Mouse (Mus musculus): ENCODE results near the gene Rpl29.

Gene Rpl29

DNA sequence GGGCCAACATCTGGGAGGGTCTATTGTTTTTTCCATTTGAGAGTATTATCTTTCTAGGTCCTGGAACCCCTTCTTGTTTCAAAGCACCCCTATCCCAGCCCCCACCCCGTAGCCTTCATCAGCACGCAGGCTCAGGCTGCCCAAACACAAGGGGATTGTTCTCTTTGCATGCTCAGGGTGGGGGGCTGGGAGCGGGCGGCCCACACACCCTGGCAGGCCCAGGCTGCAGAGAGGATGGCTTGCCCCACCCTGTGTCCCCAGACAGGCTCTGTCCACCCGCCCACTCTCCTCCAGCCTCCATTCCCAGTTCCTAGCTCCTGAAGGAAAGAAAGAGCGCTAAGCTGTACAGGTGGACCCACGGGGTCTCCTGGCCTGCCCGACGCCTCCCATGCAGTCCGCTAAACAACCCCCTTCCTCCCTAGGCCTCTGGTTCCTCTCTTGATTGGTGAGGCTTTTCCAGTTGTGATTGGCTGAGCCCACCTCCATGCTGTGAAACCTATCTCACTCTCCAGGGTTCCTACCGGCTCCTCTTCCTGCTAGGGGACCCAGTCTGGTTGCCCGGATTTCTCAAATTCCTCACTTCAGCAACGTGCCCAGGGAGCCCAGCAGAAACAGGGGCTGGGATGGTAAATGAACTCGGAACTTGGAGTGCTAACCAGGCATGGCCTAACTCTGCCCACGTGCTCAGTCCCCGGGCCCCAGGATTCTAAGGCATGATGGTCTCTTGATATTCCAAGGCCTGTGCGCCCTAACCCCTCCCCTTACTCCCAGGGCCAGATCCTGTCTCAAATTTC, 25.8 kb downstream of the Rpl29 start:
- DNase-seq (ENCODE audit: low read depth, low spot score) = no peak

DNA sequence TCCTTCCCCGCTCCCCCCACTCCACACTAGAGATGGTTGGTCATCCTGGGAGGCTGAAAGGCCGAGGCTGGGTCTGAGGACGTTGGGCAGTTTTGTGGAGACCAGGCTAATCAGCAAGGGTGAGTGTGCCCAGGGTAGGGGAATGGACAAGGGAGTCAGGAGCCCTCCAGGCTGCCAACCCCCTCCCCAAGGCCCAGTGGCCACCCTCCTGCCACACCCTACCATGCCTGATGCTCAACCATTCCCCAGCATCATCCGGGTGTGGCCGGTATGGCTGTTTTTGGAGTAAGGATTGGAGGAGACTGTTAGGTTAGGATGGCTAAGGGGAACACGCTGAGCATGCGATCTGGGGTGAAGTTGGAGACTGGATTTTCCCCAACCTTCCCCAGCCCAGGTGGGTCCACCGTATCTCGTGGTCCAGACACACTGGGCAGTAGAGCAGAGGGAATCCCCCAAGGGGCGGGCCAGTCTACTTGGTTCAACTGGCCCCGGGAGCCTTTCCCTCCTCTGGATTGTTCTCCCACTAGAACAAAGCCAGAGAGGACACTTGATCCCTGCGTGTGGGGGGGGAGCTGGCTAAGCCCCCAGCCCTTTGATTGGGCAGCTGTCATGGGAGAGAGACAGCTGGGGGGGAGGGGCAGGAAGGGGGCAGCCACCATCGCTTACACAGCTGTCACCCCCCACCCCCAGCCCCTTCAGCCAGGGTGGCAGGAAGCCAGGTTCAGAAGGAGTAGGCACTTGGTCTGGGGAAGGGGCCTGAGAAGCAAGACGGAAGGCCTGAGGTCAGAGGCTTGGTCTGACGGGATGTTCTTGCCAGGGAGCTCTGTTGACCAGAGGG, 27.3 kb downstream of the Rpl29 start:
- DNase-seq (ENCODE audit: low read depth, low spot score) = no peak

DNA sequence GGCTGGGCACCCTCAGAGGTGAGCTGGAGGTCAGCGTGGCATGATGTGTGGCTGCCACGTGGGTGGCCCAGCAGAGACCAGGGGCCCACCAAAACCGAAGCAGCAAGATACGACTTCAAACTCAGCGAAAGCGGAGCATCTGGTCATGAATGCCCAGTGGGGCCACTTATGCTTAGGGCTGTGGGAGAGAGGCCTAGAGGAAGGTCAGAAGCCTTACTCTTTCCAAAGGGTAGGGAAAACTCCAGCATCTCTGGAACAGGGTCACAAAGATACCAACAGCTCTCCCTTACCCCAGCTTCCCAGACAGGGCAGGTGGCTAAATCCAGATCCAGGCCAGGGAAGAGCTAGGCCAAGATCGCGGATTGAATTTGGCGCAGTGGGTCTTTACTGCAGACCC, 27.9 kb downstream of the Rpl29 start:
- no peak for DNase-seq (ENCODE audit: low read depth, low spot score)

DNA sequence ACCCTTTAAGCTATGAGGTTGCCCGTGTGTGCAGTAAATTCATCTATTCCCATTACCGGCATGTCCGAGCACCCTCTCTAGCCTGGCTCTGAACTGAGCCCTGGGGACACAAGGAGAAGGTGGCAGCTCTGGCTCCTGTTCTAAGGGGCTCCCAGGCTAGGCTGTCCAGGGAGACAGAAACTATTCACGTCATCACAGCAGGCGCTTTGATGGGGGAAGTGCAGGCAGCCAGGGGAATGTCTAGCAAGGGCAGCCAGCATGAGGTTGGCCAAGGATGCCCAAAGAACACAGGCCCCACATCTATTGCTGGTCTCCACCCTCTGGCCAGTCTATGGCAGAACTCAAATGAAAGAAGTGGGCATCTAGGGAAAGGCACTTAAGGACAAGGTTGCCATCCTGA, 28.7 kb downstream of the Rpl29 start:
- DNase-seq (ENCODE audit: low read depth, low spot score) = no peak

DNA sequence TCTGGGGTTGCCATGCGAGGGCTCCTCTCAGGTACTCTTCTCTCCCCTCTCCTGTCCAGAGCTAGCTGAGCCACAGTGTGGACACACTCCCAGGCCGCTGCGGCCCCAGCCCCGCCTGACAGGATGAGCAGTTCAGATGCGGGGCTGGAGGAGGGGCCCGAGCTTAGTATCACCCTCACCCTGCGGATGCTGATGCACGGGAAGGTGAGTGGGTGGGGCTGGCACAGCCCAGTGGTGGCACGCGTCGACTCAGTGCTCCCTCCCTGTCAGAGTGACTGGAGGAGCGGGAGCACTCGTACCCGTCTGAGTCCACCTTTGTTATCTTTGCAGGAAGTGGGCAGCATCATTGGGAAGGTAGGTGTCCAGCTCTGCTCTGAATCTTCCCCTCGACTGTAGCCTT, 30.7 kb downstream of the Rpl29 start:
- no peak for DNase-seq (ENCODE audit: low read depth, low spot score)

DNA sequence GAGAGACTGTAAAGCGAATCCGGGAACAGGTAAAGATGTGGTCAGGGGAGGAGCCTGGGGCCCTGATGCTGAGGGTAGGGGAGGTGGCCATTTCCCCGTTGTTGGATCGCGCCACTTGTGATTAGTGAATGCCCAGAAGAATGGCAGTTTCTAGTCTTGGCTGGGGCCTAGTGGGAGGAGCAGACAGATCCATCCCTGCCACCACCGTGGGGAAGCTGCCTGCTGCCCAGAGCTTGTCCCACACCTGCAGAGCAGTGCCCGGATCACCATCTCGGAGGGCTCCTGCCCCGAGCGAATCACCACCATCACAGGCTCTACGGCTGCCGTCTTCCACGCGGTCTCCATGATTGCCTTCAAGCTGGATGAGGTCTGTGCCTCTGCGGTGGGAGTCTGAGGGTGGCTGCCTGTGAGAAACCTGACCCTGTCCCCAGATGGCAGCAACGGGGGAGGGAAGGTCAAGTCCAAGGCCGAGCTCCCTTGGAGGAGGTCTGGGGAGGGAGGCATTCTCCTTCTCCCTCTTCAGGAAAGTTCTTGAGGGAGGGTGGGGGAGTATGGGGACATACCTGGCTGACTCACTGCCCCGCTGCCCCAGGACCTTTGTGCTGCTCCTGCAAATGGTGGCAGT, 31.3 kb downstream of the Rpl29 start:
- DNase-seq (ENCODE audit: low read depth, low spot score) = no peak

DNA sequence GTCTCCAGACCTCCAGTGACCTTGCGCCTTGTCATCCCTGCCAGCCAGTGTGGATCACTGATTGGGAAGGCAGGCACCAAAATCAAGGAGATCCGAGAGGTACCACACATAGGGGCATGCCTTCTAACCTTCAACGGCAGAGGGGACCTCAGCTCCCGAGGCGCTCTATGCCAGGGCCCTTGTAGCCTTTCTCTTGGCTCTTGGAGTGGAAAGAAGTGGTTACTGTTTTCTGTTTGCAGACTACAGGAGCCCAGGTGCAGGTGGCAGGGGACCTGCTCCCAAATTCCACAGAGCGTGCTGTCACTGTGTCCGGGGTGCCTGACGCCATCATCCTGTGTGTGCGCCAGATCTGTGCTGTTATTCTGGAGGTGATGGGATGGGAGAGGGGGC, 31.8 kb downstream of the Rpl29 start:
- DNase-seq (ENCODE audit: low read depth, low spot score) = no peak

DNA sequence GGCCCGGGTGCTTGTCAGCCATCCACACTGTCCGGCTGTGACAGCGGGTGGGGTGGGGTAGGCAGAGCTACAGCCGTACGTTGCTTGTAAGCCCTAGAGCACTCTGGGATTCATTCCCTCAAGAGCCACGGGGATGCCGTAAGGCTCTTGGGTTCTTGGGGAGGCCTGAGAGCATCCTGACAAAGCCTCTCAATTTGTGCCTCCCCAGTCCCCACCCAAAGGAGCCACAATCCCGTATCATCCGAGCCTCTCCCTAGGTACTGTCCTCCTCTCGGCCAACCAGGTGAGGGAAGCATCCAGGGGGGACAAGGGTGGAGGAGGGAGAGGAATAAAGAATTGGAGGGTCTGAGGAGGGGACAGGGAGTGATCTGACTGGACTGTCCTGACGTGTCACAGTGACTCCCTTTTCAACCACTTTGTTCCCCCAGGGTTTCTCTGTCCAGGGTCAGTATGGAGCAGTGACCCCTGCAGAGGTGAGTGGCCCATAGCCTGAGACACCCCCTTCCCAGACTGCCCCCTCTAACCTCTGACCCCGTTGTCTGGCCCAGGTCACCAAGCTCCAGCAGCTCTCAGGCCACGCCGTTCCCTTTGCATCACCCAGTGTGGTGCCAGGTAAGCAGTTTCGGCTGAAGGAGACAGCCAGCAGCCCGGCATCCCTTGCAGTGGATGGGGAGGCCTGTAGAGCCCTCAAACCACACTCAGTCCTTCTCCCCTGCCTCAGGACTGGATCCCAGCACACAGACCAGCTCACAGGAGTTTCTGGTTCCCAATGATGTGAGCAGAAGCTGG, 32.6 kb downstream of the Rpl29 start:
- no peak for DNase-seq (ENCODE audit: low read depth, low spot score)

DNA sequence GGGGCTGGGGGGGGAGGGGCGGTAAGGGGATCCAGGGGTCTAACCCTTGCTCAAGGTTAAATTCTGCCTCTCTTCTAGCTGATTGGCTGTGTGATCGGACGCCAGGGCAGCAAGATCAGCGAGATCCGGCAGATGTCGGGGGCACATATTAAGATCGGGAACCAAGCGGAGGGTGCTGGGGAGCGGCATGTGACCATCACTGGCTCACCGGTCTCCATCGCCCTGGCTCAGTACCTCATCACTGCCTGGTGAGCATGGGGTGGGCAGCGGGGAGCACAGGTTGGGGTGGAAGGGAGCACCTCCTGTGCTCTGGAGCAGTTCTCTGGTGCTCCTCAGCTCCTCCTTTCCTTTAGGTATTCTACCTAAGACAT, 33.2 kb downstream of the Rpl29 start:
- DNase-seq (ENCODE audit: low read depth, low spot score) = no peak

DNA sequence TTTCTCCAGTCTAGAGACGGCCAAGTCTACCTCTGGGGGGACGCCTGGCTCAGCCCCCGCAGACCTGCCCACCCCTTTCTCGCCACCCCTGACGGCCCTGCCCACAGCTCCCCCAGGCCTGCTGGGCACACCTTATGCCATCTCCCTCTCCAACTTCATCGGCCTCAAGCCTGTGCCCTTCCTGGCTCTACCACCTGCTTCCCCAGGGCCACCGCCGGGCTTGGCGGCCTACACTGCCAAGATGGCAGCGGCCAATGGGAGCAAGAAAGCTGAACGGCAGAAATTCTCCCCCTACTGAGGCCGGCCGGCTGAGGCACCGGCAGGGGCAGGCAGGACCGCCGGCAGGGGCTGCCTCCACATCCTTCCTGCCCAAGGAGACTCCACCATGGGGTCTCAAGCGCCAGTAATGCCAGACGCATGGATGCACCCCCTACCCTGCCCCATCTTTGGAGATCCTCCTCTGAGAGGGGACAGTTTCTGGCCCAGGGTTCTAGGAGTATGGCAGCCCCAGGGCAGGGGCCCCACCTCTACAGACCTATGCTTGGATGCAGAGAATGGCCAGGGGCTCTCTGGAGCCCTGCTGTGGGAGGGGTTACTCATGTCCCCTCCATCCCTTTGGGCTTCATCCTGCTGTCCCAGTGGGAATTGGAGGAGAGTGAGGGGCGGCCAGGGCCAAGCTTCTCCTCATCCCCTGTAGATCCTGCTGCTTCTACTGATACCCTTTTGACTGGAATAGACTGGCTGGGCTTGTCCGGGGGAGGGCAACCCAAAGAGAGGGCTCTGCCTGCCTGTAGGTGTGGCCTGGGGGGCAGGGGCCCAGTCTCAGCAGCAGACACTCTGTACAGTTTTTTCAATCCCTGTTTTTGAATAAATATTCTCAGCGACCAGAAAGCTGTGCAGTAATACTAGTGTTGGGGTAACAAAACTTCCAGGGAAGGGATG, 34.1 kb downstream of the Rpl29 start:
- no peak for DNase-seq (ENCODE audit: low read depth, low spot score)

DNA sequence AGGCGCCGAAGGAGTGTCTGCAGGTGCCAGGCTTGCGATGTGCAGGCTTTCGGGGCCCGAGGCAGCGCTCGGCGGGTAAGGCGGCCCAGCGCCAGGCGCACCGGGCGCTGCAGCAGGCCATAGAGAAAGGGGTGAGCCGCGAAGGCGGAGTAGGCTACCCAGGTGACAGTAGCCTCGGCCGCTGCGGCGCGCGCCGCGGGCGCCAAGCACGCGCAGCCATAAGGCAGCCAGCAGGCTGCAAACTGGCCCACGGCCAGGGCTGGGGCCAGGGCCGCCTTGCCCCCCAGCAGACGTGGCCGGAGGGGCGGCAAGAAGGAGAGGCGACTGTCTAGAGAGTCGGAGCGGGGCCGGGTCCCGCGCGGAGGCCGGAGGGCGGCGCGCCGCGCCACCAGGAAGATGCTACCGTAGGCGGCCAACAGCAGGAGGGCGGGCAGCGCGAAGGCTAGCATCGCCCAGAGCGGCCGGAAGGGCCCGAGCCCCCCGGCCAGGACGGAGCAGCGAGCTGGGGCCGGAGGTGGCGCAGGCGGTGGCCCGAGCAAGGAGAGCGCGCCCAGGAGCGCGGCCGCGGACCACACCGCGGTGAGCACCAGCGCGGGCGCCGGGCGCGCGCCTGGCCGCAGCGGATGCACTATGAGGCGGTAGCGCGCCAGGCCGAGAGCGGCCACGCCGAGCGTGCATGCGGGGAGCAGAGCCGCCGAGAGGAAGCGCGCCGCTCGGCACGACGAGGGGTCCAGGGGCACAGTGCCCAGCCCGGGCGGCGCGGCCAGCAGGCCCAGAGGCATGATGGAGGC, 35.7 kb downstream of the Rpl29 start:
- DNase-seq (ENCODE audit: low read depth, low spot score) = no peak

DNA sequence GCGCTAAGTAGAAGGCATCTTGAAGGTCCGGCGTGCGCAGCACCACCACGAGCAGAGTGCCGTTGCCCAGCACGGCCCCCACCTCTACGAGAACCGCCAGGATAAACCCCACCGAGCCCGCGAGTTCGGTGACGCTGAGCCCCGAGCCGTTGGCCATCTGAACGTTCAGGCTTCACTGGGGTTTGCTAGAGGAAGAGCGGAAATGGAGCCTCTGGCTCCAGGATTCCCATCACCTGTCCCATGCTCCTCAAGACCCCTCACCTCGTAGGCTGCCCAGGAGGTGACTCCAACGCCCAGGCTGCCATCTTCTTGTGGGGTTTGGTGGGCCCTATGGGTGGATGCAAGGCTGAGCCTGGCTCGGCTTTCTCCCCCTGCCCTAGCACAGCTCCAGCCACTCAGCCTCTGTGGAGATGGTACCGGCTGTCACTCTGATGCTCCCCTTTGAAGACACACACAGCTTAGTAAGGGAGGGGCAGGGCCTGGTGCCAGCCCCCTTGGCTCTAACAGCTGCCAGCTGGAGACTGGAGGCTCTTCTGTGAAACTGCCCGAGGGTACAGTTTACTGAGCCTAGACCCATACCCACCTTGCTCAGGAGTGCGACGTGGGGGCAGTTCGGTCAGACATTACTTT, 36.4 kb downstream of the Rpl29 start, which contains the start of gene Gpr62:
Gene Gpr62 (minus strand): TSS at position 368 of the 630 bp plus-strand sequence.
- DNase-seq (ENCODE audit: low read depth, low spot score) = no peak

DNA sequence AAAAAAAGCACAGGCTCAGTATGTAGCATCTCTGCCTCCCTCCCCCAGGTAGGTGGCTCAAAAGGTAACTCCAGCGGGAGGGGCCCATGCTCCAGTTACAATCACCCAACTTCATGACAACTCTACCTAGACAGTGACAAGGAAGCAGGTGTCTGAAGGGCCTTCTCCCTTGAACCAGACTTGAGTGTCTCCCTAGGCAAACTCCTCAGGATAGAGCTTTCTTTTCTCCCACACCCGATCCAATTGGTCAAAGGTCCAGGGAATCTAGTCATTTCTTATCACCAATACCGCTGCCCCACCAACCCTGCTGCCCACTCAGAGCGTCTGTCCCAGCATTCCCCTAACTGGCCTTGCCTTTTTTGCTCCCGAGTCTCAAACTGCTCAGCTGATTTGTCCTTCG, 37.5 kb downstream of the Rpl29 start:
- no peak for DNase-seq (ENCODE audit: low read depth, low spot score)

DNA sequence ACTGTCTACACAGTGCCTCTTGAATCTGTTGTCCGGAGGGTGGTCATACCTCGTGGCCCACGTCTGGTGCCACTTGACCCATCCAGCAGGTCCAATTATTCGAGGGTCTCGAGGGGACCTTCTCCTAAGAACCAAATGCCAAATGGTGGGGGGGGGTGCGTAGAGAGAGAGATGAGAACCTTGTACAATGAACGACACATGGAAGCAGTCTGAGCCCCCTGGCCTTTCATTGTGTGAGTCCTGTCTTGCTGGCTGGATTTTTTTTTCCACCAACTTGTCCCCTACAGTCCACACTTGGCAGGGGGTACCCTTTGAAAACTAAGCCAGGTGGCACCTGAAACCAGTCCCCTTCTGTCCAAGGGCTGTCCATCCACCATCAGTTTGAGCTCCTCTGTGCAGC, 38.5 kb downstream of the Rpl29 start:
- DNase-seq (ENCODE audit: low read depth, low spot score) = no peak

DNA sequence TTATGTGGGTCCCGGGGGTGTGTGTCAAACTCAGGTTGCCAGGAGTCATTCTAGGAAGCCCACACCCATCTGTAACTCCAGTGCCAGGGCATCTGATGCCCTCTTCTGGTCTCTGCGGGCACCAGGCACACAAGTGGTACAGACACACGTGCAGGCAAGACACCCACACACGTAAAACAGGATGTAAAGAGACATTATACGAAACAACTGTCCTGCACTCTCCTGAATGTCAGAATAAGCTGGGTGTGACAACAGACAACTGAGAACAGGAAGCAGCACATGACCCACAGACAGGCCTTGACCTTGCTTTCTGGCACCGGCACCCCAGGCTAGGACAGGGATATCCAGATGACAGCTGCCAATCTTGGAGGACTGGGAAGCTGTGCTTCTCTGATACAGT, 40.1 kb downstream of the Rpl29 start:
- DNase-seq (ENCODE audit: low read depth, low spot score) = no peak

DNA sequence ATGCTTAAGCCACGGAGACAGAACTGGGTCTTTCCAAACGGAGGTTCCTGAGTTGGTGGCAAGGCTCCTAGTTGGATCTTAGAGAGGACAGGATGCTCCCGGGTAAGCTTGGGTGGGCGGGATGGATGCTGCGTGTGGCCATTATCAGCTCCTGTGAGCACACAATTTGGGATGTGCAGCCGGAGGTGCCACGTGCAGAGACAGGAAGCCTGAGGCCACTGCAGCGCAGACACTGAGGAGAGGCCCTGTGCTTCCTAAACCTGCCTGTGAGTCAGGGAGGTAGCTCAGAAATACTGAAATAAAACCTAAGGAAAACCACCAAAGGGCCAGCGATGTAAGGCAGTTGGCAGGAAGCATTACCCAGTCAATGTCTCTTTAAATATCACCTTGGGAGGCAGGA, 40.5 kb downstream of the Rpl29 start:
- DNase-seq (ENCODE audit: low read depth, low spot score) = no peak

DNA sequence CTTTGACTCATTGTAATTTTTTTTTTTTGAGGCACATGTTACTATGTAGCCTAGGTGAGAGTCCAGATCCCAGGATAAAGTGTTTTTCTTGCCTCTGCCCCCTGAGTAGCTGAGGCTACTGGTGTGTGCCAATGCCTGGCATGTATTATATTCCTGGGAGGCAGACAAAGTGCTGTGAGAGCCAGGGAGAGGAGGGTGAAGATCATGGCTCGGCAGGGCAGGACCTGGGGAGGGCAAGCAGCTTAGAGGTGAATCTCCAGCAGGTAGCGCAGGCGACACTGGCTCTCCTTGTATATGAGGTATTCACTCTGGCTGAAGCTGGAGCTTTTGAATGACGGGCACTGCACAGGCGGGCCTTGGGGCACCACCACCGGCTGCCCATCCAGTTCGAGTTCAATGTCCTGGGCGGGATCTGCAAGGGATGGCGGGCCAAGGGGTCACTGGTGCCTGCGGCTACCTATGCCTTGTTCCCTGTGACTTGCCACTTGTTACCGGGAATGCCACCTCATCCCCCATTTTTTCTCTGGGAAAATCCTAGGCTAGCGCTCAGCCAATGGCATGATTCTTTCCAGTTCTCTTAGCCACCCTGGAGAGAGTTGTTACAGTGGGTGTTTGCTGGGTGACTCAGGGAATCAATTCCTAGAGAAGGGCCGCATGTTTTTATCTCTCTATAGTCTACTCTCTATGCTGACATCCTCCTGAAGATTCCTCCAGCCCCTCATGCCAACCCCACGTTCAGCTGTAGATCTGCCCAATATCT, 41.9 kb downstream of the Rpl29 start:
- DNase-seq (ENCODE audit: low read depth, low spot score) = no peak

DNA sequence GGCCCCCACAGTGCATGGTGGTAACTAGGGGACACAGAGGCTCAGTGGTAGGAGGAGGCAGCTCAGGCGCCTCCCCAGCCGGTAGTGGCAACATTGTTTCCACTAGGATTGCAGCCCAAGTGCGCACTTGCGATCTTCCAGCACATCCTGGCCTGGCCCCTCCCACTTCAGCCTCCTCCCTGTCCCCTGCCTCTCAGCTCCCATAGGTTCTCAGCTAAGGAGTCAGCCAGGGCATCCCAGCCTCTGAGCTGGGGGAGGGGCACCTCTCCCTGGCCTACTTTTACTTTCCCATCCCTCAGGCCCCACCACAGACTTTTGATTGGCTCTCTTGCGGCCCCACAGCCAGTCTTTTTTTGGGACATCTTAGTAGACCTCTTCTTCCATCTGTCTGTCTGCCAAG, 42.6 kb downstream of the Rpl29 start:
- DNase-seq (ENCODE audit: low read depth, low spot score) = no peak

DNA sequence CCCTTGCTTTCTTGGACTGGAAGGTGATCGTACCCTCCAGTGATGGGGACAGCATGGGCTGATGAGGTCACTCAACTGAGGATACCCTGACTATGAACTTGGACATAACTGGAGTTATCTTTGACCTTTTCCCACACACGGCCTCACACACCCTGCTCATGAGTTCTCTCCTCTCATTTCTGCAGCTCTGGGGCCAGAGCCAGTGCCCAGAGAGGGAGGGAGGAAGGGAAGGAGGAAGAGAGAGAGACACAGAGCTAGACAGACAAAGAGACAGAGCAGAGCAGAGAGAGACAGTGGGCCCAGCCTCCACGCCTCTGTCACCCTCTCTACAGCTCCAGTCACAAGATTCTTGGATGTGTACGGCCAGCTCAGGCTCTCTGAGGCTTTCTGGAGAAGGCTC, 43.1 kb downstream of the Rpl29 start:
- DNase-seq (ENCODE audit: low read depth, low spot score) = no peak

Data from brain, embryonic 18.5 days (tissue).